Mouse (Mus musculus): ENCODE measurements around the gene 6030408B16Rik. TPM values are rescaled to one million over a fixed set of nuclear protein-coding genes. Genes with fewer than 3 reads are reported as not detected.
"Not testable (repeated sequence)": the region's sequence is repeated elsewhere in the genome, so short reads cannot be mapped to it uniquely, and the experiment has no call there.

6030408B16Rik gene
- polyA plus RNA-seq, 1 experiment from 2014 or later = 1.9 TPM

DNA sequence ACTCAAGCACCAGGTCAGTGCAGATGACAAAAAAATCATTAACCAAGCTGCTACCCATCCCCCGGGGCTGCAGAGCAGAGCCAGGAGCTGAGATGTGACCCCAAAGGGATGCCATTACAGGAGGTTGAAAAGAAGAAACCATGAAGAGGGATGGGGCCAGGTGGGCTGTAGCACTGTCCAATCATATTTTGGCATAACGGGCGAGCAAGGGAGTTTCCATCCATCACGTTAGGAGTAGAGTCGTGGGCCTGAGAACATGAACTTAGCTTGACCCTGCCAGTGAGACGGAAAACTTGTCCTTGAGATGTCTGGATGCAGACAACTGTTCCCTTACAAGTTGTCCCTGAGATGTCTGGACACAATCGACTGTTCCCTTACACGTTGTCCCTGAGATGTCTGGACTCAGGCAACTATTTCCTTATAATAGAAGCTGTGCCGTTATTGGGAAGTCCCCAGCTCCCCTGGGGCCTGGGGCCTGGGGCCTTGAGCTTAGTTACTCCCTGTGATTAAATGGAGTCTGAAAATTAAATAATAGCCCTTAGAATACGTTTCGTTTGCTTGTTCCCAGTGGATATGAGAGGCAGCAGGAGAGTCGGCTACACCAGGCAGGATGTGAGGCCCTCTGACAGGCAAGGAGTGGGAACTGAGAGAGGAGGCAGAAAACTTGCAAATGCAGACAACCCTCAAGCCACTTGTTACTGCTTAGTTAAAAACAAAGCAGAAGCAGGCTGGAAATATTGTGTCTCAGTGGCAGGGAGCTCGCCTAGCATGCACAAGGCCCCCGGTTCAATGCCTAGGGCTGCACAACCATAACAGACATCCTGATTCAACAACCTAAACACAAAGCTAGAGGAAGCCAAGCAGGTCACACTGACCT lies 26.1 kb downstream of the 6030408B16Rik start:
- no peak overlapping the region for H3K4me2 ChIP-seq (replicated peaks)
- ATAC-seq (ENCODE audit: low FRiP score, low read depth) = no peak
- H3K4me3 ChIP-seq = no peak overlapping the region
- no peak overlapping the region for H3K27ac ChIP-seq
- 56% methylated on average over 14 of the region's 14 CpGs for WGBS
- H3K9ac ChIP-seq = no peak overlapping the region
- H3K36me3 ChIP-seq = no peaks in the 10 kb centered on the region
- peaks cover 14% of the 10 kb centered on the region; the same call in 1 of the 2 replicates for H3K4me1 ChIP-seq
- H3K27me3 ChIP-seq = no peaks in the 10 kb centered on the region
- H3K9me3 ChIP-seq = no peaks in the 10 kb centered on the region

DNA sequence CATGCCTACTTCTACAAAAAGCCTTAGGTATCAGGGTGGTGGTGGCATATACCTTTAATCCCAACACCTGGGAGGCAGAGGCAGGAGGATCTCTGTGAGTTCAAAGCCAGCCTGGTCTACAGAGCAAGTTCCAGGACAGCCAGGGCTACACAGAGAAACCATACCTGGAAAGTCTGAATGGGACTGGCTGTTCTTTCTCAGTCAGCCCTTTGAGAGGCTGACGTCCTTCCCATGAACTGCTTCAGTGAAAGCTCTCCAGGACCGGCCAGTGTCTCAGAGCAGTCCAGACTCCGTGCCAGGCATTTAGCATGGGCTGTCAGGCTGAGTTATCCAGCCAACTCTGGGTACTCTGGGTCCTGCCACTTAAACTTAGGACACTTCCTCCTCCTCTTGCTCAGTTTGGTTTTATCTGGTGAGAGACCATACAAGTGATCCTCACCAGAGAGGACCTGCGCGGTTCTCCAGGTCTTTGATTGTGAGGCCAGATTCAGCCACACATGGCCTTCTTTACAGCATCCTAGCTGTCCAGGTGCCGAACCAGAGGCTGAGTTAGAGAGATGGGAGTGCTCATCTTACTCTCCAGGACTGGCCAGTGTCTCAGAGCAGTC lies 27.1 kb downstream of the 6030408B16Rik start:
- 84% methylated on average over 6 of the region's 6 CpGs for WGBS
- Histone ChIP-seq H3K36me3 (no peaks in the 10 kb centered on the region), H3K27ac (no peak overlapping the region), H3K4me1 (peaks cover 14% of the 10 kb centered on the region; the same call in 1 of the 2 replicates), H3K9ac (no peak overlapping the region), H3K4me2 (replicated peaks) (no peak overlapping the region), H3K9me3 (no peaks in the 10 kb centered on the region), H3K27me3 (no peaks in the 10 kb centered on the region), H3K4me3 (no peak overlapping the region)
- no peak for ATAC-seq (ENCODE audit: low FRiP score, low read depth)

DNA sequence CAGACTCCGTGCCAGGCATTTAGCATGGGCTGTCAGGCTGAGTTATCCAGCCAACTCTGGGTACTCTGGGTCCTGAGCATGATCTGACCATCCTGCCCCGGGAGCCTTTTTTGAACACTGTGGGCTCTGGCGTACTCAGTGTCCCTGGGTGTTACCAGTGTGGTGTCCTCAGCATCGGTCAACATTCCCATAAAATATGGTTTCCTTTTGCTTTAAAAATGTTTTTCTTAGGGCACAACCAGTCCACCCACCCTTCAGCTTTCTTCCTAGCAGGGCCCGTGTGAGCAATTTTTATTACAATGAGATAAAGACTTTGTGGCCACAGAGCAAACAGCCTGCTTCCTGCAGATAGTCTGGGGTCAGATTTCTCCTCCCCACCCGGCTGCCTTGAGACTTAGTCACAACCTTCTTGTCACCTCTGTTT lies 27.6 kb downstream of the 6030408B16Rik start:
- H3K9me3 ChIP-seq = no peaks in the 10 kb centered on the region
- peaks cover 14% of the 10 kb centered on the region; the same call in 1 of the 2 replicates for H3K4me1 ChIP-seq
- no peak overlapping the region for H3K4me3 ChIP-seq
- 43% methylated on average over 6 of the region's 6 CpGs for WGBS
- ATAC-seq (ENCODE audit: low FRiP score, low read depth) = no peak
- no peak overlapping the region for H3K4me2 ChIP-seq (replicated peaks)
- no peak overlapping the region for H3K9ac ChIP-seq
- no peaks in the 10 kb centered on the region for H3K27me3 ChIP-seq
- no peaks in the 10 kb centered on the region for H3K36me3 ChIP-seq
- H3K27ac ChIP-seq = no peak overlapping the region

DNA sequence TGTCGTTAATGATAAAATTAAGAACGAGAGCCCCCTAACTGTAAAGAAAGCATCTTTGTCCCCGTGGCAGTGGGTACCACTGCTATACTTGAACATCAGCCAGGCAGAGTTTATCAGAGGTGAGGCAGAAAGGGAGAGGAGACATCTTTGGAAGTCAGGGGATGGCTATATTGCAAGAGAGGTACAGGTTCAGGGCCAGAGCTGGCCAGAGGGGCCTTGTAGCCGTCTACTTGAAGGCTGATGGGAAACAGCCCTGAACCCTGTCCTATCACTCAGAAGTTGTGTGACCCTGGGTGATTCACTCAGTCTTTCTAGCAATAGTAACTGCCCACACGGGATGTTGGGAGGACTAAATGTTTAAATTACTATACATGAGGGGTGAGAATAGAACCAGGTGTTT lies 28.1 kb downstream of the 6030408B16Rik start:
- no peak overlapping the region for H3K4me2 ChIP-seq (replicated peaks)
- peaks cover 11% of the 10 kb centered on the region; the same call in 1 of the 2 replicates for H3K4me1 ChIP-seq
- H3K9ac ChIP-seq = no peak overlapping the region
- H3K4me3 ChIP-seq = no peak overlapping the region
- H3K36me3 ChIP-seq = no peaks in the 10 kb centered on the region
- 55% methylated on average over 5 of the region's 5 CpGs for WGBS
- H3K27ac ChIP-seq = no peak overlapping the region
- no peaks in the 10 kb centered on the region for H3K9me3 ChIP-seq
- H3K27me3 ChIP-seq = no peaks in the 10 kb centered on the region; the same call in 1 of the 2 replicates
- no peak for ATAC-seq (ENCODE audit: low FRiP score, low read depth)

DNA sequence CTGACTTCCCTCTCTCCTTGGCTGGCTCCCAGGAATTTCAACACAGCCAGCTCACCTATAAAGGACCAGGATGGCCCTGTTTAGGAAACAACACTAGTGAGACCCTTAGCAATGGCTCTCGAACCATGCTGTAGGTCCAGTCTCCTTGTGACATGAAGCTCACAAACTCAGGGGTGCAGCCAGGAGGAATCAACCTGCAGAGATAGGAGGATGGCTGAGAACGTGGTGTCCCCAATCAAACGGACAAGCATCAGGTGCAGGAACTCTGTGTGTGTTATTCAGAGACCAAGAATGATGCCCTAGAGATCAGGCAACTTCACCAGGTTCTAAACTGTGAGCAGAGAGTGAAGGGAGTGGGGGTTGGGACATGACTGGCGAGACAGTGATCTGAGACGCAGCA lies 29.1 kb downstream of the 6030408B16Rik start:
- no peak for ATAC-seq (ENCODE audit: low FRiP score, low read depth)
- 78% methylated on average over 5 of the region's 5 CpGs for WGBS

DNA sequence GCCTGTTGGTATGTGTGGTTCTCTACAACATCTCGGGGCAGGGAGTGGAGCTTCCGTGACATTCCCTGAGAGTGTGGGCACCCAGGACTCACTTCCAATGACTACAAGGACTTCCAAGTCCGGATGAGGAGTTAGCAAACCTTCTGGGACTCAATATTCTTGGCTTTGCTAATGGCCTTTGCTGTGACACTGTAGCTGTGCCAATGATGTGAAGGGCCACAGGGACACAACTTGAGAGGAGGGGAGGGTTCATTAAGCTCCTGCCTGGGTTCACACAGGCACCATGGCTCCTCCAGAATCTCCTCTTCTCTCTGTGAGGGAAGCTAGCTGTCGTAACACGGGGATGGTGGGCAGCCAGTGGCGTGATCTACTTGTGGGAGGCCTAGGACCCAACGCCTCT lies 29.6 kb downstream of the 6030408B16Rik start:
- WGBS = 86% methylated on average over 7 of the region's 7 CpGs
- H3K4me3 ChIP-seq = no peak overlapping the region
- ATAC-seq (ENCODE audit: low FRiP score, low read depth) = no peak

More for the DNA sequence above, 29.1 kb downstream of the 6030408B16Rik start:
- Histone ChIP-seq H3K4me1 (peaks cover 9% of the 10 kb centered on the region; the same call in 1 of the 2 replicates), H3K4me2 (replicated peaks) (no peak overlapping the region), H3K27me3 (no peaks in the 10 kb centered on the region; the same call in 1 of the 2 replicates), H3K9ac (no peak overlapping the region), H3K36me3 (no peaks in the 10 kb centered on the region), H3K4me3 (no peak overlapping the region), H3K9me3 (no peaks in the 10 kb centered on the region), H3K27ac (no peak overlapping the region)

DNA sequence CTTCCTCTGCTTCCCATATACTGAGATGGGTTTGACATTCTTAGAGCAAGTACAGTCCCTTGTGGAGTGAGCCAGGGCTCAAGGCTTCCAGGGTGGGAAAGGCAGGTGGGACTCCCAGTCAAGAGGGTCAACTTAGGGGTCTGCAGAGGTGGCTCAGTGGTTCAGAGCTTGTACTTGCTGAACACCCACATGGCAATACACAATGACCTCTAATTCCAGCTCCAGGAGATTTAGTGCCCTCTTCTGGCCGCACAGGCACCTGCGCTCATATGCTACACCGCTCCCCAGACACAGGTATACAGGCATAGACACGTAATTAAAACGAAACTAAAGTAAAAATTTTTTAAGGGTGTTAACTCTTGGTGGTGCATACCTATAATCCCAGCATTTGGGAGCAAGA lies 30.5 kb downstream of the 6030408B16Rik start:
- H3K9ac ChIP-seq = no peak overlapping the region
- 92% methylated on average over 5 of the region's 5 CpGs for WGBS
- no peaks in the 10 kb centered on the region for H3K9me3 ChIP-seq
- no peak overlapping the region for H3K4me2 ChIP-seq (replicated peaks)
- H3K27ac ChIP-seq = no peak overlapping the region
- H3K4me3 ChIP-seq = no peak overlapping the region
- H3K27me3 ChIP-seq = no peaks in the 10 kb centered on the region; the same call in 1 of the 2 replicates
- peaks cover 12% of the 10 kb centered on the region; the same call in 1 of the 2 replicates for H3K4me1 ChIP-seq
- no peak for ATAC-seq (ENCODE audit: low FRiP score, low read depth)
- H3K36me3 ChIP-seq = no peaks in the 10 kb centered on the region

More for the DNA sequence above, 29.6 kb downstream of the 6030408B16Rik start:
- Histone ChIP-seq H3K9me3 (no peaks in the 10 kb centered on the region), H3K27ac (no peak overlapping the region), H3K4me1 (peaks cover 12% of the 10 kb centered on the region; the same call in 1 of the 2 replicates), H3K36me3 (no peaks in the 10 kb centered on the region), H3K9ac (no peak overlapping the region), H3K4me2 (replicated peaks) (no peak overlapping the region), H3K27me3 (no peaks in the 10 kb centered on the region; the same call in 1 of the 2 replicates)

DNA sequence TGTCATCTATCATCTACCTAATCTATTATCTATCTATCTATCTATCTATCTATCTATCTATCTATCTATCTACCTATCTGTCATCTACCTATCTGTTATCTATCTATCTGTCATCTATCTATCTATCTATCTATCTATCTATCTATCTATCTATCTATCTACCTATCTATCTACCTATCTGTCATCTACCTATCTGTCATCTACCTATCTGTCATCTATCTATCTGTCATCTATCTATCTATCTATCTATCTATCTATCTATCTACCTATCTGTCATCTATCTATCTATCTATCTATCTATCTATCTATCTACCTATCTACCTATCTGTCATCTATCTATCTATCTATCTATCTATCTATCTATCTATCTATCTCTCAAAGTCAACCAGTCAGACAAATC lies 31.4 kb downstream of the 6030408B16Rik start:
- H3K27ac ChIP-seq; H3K27me3 ChIP-seq; H3K9me3 ChIP-seq; H3K4me2 ChIP-seq (replicated peaks); H3K9ac ChIP-seq; H3K36me3 ChIP-seq; H3K4me3 ChIP-seq; ATAC-seq (ENCODE audit: low FRiP score, low read depth): not testable (repeated sequence)
- 0 out of 2 replicates have a peak, but pooled peaks cover 11% of the 10 kb centered on the region for H3K4me1 ChIP-seq

DNA sequence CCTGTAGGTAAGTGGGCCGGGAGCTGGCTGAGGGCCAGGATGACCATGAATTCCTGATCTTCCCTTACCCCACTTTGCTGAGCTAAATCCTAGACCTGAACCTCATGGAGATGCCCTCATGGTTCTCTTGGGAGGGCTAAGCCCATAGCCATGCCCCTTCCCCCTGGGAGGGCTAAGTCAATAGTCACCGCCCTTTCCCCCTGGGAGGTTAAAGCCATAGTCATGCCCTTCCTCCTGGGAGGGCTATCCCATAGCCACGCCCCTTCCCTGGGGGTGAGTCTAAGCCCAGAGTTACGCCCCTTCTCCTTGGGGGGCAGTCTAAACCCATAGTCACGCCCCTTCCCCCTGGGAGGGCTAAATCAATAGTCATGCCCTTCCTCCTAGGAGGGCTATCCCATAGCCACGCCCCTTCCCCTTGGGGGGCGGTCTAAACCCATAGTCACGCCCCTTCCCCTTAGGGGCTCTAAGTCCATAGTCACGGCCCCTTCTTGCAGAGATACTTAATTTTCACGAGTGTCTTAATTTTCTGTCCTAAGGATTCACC lies 33.1 kb downstream of the 6030408B16Rik start:
- Histone ChIP-seq H3K27ac (no peak overlapping the region), H3K9me3 (no peaks in the 10 kb centered on the region), H3K9ac (no peak overlapping the region), H3K4me1 (0 out of 2 replicates have a peak, but pooled peaks cover 12% of the 10 kb centered on the region), H3K36me3 (no peaks in the 10 kb centered on the region), H3K27me3 (no peaks in the 10 kb centered on the region; the same call in 1 of the 2 replicates), H3K4me3 (no peak overlapping the region), H3K4me2 (replicated peaks) (no peak overlapping the region)
- 38% methylated on average over 10 of the region's 10 CpGs for WGBS
- ATAC-seq (ENCODE audit: low FRiP score, low read depth) = no peak

DNA sequence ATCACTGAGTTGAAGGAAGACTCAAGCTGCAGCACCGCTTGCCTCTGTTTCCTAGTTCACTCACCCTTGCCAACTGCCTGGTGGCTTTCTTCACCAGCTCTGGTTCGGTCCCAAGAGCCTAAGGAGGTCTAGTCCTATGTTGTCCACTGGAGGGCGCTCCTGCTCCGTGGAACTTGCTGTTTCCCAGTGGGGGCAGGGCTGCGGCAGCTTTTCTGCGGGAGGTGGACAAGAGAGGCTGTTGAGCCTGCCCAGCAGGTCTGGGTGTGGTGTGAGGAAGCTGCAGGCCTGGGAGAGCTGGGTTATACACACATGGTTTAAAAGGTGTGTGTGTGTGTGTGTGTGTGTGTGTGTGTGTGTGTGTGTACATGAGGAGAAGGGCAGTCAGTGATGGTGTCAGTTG lies 34.3 kb downstream of the 6030408B16Rik start:
- no peak overlapping the region for H3K27ac ChIP-seq
- no peaks in the 10 kb centered on the region; the same call in 1 of the 2 replicates for H3K27me3 ChIP-seq
- WGBS = 5% methylated on average over 6 of the region's 6 CpGs
- H3K4me3 ChIP-seq = no peak overlapping the region
- peaks cover 14% of the 10 kb centered on the region; the same call in 1 of the 2 replicates for H3K4me1 ChIP-seq
- H3K9me3 ChIP-seq = no peaks in the 10 kb centered on the region
- ATAC-seq (ENCODE audit: low FRiP score, low read depth) = no peak
- H3K36me3 ChIP-seq = no peaks in the 10 kb centered on the region
- H3K9ac ChIP-seq = no peak overlapping the region
- no peak overlapping the region for H3K4me2 ChIP-seq (replicated peaks)

DNA sequence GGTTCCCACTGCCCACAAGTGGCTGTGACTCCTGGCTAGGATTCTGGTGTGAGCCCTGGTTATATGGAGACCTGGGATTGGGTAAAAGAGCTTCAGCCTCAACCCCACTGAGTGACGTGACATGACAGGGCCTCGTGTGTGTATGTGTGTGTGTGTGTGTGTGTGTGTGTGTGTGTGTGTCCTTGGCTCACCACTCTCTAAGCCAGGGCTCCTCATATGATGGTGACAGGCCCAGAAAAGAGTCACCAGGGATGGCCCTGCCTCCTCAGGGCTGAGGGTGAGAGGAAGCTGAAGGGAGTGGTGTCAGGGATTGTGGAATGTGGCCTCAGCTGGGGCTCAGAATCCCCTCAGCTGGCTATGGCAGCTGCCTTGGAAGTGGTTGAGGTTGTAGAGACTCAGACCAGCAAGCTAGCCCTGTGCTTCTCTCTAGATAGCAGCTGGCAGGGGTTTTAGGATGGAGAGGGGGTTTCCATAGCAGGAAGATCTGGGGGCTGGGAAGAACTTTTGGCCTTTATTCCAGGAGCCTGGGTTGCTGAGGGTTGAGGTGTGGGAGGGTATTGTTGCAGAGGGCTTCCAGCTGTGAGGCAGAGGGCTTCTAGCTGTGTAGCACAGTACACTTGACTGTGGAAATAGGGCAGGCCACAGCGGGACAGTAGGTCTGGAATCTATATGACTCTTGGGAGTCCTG lies 36.0 kb downstream of the 6030408B16Rik start:
- H3K4me1 ChIP-seq = peaks cover 26% of the 10 kb centered on the region
- 0 out of 2 replicates have a peak, but pooled peaks have one; percentile 34 for ATAC-seq (ENCODE audit: low FRiP score, low read depth)
- WGBS = 53% methylated on average over 3 of the region's 3 CpGs

More for the DNA sequence above, 36.0 kb downstream of the 6030408B16Rik start:
- no peaks in the 10 kb centered on the region for H3K9me3 ChIP-seq
- H3K4me2 ChIP-seq (replicated peaks) = no peak overlapping the region
- H3K27ac ChIP-seq = peak overlapping the region; percentile 39; the same call in 1 of the 2 replicates
- no peaks in the 10 kb centered on the region; the same call in 1 of the 2 replicates for H3K27me3 ChIP-seq
- no peaks in the 10 kb centered on the region for H3K36me3 ChIP-seq
- no peak overlapping the region for H3K4me3 ChIP-seq
- H3K9ac ChIP-seq = no peak overlapping the region

Measured in limb, embryonic 13.5 days (tissue).